Mouse (Mus musculus) gastrocnemius, postnatal 4 days (tissue): ENCODE data around the gene Madd. TPM values are rescaled to one million over a fixed set of nuclear protein-coding genes. Genes with fewer than 3 reads are reported as not detected.

Source experiments
- DNase-seq, 2 experiments: peaks; one replicate each; pipeline ENCODE4 v3.0.0; 2021 to 2022; ENCODE audit warnings: low spot score in 2 of 2, mixed read lengths in 2 of 2
- total RNA-seq, 2 experiments: library from RNA; stranded (reverse); gene quantifications; 2 replicates each; pipeline ENCODE4 v1.2.3; 2021

Madd gene
- total RNA-seq, 2 experiments from 2014 or later, result 8.9 to 11.4 TPM

DNA sequence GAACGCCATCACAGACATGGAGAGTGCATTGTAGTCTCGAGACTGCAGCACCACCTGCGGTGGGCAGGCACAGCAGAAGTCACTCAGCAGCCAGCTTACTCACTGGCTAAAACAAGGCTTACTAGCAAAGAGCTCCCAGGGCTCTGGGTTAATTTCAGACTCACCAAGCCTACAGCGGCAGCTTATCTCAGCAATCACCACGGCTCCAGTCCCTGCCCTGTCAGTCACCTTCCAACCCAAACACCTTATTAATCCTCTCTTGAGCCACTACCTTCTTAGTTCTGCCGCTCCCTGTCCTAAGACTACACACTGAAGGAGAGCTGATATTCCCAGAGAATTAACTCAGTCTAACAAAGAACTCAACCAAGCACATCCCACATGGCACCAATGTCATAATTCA lies 7.4 kb downstream of the Madd start:
- no peak for DNase-seq

DNA sequence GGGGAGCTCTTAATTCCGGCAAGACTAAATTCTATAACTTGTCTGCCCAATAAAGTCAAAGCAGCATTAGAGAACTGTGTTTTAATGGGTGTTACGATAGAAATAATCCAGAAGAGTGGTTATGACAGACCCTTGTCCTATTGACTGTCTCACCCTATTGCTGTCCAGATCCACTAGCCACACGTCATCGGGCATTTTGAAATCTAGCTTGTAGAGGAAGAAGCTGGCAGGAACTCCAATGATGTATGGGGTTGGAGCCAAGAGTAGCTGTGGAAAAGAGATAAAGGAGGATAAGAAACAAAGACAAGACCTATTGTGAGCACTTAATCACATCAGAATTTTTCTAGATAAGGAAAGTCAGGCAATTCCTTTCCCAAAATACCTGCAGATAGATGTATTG lies 8.1 kb downstream of the Madd start:
- DNase-seq, result no peak

DNA sequence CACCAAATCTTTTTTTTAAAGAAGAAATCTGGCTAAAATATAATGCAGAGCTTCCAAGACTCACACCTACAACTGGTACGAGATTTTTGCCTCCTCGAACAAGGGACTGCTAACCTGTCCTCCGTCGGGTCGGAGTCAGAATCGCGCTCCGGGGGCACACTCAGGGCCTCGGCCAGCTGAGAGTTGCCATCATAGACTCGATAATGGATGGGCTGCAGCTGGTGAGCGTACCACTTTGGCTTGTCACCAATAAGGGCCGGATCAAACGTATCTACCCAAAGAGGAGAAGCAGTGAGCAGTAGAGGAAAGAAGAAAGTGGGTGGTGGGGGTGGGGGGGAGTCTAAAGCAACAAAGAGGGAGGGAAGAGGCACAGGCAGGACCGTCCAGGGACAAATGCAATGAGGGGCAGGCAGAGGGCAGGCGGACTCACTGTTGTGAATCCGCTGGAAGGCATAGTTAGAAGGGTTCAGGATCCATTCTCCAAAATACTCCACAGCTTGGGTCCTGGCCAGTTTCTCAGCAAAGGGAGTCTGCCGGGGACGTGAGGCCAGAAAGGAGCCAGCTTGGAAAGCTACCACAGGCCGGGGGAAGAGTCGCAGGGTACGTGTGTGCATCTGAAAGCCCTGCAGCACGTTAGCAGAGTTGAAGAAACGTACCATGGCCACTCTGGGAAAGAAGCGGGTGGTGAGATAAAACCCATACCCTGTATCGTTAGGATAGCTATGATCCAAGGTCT lies 13.9 kb downstream of the Madd start:
- no peak for DNase-seq

DNA sequence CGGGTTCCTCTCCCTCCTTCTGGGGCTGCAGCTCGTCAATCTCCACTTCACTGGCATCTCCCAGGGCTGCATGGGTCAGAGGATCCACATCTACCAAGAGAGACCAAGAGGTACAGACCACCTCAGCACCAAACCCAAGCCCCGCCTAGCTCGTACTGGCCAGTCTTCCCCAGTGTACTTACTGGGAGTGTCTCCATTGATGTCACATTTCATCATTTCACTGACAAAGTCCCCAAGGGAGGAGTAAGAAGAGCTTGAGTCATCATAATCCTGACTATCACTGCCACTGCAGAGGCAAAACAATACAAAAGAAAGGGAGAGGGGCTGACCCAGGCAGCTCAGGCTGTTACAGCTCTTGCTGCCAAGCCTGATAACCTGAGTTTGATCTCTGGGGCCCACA lies 16.0 kb downstream of the Madd start:
- no peak for DNase-seq

DNA sequence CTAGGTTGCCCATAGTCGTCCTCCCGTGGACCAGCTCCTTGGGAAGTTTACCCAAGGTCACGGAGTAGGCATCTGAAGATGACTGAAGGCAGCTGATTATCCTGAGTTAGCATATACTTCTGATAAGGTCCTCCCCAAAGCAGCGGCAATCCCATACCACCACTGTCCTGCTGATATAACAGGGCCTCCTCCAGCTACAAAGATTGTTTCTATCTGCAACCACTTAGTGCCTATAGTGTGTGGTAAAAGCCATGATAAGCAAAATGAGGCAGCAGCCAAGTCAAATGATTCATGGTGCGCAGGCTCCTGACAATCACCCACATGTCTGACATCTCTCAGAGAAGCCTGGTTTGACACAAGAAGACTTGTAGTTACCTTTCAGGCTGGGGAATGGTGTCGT lies 18.6 kb downstream of the Madd start:
- no peak for DNase-seq

DNA sequence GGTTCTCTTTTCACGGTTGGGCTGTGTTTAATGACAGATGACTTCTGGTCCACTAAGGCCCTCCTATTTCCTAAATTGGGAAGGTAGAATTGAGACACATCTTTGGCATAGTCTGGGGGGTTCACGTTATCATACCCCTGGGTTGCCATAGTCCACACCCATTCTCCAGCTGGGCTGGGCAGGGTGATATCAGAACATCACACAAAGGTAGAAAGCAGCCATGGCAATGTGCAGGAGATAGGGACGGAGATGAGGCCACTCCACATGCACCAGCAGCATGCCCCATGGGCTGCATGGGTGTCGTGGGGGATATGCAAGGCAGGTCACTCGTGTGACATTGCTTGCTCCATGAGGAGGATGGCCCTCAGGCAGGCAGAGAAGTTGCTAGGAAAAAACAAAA lies 20.1 kb downstream of the Madd start:
- no peak for DNase-seq

DNA sequence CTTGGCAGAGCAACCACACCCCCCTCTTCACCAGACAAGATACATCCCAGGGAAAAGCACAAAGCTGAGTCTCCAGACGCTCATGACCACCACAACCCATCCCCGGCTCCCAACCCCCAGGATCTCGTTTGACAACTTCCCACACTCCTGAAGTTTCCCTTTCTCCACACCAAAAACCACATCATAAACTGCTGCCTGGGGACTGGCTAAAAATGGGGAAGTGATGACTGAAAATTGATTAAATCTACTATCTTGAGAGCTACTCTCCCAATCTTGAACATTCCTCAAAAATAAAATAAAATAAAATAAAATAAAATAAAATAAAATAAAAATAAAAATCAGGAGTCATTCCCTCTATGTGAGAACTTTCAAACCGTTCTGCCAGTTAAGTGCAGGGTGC lies 20.7 kb downstream of the Madd start:
- no peak for DNase-seq

DNA sequence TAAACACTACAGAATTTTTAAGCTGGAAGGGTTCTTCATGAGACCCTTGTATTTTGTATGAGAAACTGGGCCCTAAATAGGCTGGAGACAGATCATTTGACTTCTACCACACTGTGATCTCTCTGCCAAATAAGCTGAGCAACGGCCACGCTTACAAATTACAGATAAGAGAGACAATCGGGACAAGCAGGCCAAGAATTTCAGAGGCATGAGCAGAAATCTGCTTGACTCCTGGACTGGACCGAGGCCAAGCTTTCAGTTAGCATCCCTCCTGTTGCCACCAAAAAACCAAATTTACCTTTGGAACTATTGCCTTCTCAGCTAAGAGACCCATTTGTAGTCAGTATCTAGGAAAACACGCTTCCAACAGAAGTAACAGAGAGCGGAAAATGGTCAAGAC lies 23.0 kb downstream of the Madd start:
- DNase-seq, result no peak

DNA sequence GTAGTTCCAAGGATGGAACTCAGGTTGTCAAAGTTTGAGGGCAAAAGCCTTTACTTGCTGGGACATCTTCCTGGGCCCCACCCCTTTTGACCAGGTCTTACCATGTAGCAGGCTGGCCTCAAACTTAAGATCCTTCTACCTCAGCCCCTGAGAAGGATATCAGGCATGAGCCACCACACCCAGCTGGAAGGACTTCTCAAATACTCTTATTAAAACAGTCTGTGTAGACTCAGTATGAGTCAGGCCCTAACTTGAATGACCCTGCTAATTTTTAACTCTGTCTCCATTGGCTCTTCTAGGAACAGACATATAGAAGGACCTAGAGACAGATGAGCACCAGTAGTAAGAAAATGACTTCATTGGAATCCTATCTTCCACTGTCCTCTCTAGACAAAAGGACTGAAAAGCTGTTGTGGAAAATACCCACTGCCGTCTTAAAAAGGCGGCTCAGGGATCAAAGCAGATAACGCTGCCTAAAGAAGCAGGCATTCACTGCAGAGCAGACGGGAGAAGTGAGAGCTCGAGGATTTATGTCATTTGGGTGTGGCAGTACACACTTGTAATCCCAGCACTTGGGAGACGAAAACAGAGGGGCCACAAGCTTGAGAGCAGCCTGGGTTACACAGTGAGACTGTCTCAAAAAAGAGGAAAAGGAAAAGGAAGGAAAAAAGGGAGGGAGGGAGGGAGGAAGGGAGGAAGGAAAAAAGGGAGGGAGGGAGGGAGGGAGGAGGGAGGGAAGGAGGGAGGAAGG lies 26.5 kb downstream of the Madd start:
- no peak for DNase-seq

DNA sequence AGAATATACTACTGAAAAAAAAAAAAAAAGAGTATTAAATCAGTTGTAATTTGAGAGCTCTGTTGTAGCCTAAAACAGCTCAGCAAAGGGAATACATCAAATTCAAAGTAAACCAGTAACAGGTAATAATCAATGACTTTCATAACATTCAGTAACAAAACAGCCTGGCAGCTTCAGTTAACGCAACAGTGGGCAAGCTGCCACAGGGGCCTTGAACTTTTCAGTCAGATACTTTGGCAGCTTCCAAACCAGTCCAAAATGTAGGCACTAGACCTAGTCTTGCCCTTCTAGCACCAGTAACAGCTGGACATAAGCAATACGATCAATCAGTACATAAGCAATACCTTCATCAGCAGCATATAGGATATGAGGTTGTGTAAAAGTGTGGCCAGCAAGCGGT lies 29.5 kb downstream of the Madd start:
- no peak for DNase-seq

DNA sequence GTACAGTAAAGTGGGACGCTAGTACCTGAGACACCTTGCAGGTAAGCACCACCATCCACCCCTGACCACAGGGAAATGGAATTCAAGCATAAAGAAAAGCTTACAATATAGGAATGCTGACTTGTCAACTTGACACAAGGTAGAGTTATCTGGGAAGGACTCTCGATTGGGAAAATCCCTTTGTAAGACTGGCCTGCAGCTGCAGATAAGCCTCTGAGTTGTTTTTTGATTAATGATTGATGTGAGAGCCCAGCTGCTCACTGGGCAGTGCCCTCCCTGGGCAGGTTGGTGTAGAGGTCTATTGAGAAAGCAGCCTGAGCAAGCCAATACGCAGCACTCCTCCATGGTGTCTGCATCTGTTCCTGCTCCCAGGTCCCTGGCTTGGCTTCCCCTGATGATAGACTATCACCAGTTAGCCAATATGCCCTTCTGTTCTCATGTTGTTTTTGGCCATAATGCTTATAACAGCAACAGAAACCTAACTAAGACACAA lies 30.7 kb downstream of the Madd start:
- DNase-seq, result no peak

DNA sequence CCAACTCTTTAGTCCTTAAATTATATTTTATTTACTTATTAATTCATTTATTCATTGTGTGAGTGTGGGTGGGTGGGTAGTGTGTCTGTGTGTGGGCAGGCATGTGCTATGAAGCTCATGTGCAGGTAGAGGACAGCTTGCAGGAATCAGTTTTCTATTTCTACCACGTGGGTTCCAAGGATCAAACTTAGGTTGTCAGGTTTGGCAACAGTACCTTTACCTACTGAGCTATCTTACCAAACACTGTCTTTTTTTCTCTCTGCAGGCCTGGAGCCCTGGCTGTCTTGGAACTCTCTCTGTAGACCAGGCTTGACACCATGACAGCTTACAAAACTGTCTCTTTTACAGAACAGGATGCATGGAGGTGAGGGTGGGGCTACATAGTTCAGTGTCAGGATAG lies 32.3 kb downstream of the Madd start:
- DNase-seq, result no peak

DNA sequence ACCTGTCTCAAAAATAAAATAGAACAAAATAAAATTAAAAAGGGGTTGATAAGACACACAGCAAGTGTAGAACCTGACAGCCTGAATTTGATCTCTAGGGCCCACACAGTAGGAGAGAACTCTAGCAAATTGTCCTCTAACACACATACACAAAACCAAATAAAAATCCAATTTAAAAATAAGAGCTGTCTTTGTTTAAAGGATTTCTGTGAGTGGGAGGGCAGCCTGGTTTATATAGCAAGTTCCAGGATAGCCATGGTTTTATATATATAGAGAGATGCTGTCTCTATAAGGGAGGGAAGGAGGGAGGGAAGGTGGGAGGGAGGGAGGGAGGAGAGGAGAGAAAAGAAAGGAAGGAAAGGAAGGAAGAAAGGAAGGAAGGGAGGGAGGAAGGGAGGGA lies 35.5 kb downstream of the Madd start:
- no peak for DNase-seq

DNA sequence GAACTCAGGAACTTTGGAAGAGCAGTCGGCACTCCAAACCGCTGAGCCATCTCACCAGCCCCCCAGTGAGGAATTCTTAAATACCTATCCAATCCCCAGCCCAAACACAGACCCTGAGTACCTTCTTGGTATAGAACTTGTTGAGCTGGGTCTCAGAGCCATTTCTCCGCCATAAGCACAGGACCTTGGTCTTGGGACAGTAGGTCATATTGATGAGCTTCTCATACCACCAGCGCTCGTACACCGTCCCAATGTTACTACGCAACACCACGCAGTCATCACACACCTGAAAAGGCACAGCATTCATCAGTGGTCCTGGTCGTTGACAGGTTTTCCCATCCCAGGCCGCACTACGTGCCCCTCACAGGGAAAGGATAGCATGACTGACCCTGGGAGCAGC lies 40.2 kb downstream of the Madd start:
- no peak for DNase-seq

DNA sequence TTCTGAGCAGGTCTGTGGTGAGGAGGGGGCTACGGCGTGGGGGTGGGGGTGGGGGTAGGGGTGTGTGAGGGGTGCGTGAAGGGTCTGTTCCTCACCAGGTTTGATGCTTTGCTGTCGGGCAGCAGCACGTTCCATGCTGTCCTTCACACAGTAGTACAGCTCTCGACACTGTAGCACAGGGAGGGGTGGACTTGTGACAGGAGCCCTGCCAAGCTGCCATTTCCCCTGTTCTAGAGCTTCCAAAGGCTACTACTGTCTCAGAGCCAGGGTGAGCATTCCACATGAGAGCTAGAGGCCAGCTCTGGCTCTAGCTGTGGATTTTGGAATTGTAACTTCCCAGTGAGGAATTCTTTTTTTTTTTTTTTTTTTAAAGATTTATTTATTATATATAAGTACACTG lies 40.7 kb downstream of the Madd start:
- no peak for DNase-seq

DNA sequence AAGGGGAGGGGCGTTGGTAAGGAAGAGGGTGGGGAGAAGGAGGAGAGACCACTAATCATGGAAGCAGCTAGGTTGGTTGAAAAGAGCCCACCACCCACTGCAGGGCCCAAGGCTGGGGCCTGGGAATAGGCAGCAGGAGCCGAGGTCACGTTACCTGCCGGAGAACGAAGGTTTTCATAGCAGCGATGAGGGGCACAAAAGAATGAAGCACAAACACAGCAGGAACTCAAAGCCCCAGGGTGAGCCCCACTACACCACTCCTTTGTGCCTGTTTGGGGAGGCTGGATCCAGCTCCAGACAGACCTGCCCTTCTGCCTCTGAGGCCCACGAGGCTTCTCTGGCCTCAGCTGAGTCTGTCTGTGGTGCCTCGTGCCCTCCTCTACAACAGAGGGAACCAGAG lies 43.9 kb downstream of the Madd start:
- DNase-seq, result no peak

DNA sequence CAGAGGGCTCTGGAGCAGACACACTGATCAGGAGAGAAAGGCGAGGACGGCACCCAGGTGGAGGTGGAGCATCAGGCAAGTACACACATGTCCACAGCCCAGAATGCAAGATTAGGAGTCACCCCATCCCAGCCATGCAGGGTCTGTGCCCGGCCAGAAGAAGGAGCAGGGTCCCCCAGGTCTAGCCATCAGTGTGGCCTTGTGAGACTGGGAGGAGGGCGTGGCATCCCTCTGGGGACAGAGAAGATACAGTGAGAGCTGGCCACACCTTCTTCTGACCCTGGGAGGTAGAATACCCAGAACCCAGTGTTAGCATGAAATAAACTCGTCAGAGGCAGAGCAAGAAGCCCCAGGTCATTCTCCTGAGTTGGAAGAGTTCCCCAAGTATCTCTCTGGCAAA lies 44.3 kb downstream of the Madd start:
- DNase-seq, result no peak

DNA sequence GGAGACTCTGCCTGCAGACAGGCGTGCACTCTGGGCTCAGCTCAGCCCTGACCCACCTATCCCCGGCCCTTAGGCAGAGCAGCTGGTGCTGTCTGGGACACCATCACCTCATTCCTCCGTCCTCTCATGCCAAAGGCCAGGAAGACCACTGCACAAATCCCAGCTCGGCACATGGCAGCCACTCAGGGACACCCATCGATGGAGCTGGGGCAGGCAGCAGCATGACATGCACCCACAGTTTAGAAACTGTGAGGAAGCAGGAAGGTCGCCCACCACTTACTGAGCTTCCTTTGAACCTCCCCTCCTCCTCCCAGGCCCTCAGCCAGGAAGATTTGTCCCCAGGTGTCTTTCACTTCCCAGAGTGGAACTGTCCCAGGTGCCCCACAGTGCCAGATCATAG lies 46.2 kb downstream of the Madd start:
- DNase-seq, result no peak

DNA sequence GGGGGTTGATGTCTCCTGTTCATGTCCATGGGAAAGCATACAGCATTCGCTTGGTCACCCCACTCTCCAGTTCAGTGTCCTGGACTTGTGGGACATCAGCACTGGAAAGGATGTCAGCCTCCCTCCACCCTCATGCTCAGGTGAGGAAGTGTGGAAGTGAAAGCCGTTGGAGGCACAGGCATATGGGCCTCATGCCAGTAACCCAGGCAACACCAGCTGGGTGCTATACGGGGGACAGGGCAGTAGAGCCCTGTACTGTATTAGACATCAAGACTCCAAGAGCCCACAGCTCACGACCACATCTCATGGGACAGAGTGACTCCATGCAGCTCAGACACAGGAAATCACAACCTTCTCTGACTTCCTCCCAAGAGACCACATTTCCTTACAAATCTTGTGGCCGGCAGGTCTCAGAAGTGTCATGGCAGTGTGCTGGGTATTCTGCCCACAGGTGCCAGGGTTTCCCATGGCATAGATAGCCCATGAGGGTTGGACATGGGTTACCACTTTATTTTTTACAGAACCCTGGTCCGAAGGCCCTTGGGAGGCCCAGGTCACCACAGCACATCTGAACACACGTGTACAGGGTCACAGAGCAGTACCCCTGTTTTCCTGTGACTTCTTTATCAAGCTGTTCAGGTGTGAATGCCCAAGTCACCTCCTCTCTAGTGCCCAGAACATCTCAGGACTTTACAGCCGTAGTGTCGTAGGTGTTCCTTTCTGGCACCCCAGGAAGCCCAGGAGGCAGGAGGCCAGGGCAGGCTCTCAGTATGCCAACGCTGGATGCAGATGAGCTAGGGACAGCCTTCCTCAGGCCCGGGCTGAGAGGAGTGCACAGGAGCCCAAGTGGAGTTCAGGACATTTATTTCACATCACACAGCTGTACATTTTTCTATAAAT lies 46.9 kb downstream of the Madd start:
- DNase-seq, result no peak

DNA sequence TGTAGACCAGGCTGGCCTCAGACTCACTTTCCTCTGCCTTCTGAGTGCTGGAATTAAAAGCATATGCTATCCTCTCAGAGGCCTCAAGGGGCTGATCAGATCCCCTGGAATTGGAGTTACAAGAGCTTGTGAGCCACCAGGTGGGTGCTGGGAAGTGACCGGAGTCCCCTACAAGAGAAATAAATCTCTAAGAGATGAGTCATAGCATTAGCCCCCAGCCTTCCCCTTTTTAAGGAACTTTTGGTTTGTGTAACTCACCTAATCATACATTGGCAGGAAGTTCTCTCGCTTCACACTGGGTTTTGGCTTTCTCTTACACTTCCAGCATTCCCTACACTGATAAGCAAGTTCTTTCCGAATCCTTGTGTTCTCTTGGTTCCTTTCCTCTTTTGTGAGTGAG lies 51.6 kb downstream of the Madd start:
- no peak for DNase-seq

DNA sequence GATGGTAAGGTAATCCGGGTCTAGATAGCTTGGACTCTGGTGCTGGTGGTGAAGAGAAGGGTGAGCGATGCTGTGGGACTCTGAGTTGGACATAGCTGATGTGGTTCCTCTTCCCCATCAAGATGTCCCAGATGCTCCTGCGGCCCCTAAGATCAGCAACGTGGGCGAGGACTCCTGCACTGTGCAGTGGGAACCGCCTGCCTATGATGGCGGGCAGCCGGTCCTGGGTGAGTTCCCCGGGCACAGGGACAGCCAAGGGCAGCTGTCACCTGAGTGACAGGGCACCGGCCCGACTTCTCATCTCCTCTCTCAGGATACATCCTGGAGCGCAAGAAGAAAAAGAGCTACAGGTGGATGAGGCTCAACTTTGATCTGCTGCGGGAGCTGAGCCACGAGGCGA lies 52.4 kb downstream of the Madd start:
- no peak for DNase-seq

DNA sequence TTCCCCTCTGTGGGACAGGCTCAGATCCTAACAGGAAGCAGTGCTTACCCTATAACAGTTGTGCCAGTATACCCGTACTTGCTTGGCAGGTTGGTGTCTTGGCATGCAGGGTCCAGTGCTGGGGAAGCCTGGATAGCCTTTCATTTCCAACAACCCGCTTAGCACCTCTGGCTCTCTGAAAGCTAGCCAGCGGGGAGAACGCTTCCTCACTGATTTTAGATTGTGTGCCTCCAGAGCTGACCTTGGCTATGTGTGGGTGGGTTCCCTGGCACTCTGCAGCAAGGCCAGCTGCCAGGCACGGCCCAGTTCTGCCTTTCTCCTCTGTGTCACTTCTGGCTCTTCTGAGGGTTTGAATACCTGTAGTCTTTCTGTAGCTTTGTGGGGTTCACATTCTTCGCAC lies 53.5 kb downstream of the Madd start:
- DNase-seq, result no peak
